Mouse (Mus musculus) frontal cortex, postnatal 36 days (tissue): Measurements from ENCODE around the gene Nfib.

Source experiments
- DNase-seq, 2 experiments: peaks; one replicate each; pipeline ENCODE4 v3.0.0; 2022; ENCODE audit warnings: low spot score in 2 of 2

The Nfib gene

DNA sequence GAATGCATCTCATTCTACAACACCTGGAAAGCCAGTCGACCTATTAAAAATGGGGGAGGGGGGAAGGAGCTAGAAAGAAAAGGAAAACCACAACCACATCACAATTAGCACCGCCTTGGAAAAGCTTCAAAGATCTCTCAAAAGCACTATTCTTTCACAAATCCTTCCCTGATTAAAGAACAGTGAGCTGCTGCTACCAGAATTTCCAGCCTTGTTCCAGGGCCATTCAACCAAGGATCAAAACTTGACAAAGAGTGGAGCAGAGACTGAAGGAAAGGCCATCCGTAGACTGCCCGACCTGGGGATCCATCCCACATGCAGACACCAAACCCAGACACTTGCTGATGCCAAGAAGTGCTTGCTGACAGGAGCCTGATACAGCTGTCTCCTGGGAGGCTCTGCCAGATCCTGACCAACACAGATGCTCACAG, 345.5 kb downstream of the Nfib start:
- no peak for DNase-seq

DNA sequence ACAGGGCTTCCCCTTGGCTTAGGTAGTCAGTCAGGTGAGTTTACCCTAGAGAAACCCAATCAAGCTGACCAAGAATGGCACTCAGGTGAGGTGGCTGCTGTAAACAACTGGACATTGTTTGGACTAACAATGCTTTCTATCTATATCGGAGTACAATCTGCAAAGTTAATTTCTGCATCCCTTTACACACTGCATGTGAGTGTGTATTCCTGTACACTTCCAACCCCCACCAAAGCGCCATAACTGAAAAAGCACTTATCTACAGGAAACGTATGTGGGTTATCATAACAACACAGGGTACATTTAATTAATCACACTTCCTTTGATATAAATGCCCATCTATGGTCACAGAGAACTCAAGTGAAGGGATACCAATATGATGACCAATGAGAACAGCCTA, 346.4 kb downstream of the Nfib start:
- no peak for DNase-seq

DNA sequence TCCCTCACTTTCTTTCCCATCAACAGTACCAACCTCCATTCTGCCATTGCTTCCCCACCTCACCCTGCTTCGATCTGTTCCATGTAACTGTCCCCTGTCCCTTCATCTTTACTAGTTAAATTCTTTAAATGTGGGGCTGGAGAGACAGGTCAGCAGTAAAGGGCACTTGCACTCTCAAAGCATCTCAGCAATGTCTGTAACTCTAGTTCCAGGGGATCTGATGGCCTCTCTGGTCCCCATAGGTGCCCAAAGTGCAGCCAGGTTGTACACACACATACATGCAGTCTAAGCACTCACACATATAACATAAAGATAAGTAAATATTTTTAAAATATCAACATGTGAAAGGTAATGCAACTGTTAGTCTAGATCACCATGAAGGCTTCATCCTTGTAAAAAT, 356.5 kb downstream of the Nfib start:
- DNase-seq: no peak

DNA sequence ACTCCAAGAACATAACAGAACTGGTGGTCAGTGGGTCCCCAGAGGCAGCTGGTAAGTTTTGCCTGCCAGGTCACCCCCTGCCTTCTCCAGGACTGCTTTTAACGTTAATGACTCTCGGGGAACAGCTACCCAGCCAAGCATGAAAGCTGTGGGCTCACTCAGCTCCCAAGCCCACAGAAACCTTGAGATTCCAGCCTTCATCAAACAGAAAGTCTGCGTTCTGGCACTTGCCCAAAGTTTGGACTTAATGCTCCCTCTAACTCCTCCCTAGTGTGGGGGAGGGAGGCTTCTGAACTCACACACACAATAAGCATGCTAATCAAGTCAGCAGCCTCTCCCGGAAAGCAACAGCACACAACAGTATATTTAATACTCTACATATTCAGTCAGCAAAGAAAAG, 360.8 kb downstream of the Nfib start:
- DNase-seq: no peak

DNA sequence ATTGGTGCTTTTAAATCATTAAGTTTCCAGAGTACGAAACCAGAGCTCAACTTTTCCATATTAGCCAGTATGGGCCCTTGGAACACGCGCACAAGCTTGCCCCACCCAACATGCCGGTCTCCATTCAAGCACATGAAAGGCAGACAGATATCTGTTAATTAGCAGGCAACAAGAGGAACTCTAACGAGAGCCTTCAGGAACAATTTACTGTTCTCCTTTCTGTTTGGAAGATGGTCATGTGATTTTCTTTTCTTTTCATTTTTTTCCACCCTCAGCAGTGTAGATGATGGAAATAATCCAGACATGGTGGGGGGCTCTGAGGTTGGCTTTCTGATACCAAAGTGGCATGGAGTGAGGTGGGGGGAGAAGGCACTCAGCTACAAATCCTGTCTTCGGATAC, 361.3 kb downstream of the Nfib start:
- DNase-seq: no peak

DNA sequence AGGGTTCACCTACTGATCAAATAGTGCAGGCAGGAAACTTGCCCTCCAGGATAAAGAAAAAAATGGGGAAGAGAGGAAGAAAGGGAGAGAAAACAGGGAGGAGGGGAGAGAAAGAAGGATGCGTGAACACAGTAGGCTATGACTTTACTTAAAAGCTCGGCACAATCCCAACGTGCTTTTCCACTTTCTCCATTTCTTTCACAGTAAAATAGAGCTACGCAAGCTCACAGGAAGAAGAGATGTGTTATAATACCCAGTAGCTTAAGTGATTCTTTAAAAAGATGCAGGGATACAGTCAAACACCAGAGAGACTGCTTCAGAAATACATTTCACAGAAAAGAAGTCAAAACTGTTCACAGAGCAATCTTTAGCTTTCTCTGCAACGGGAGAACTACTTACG, 366.6 kb downstream of the Nfib start:
- no peak for DNase-seq

DNA sequence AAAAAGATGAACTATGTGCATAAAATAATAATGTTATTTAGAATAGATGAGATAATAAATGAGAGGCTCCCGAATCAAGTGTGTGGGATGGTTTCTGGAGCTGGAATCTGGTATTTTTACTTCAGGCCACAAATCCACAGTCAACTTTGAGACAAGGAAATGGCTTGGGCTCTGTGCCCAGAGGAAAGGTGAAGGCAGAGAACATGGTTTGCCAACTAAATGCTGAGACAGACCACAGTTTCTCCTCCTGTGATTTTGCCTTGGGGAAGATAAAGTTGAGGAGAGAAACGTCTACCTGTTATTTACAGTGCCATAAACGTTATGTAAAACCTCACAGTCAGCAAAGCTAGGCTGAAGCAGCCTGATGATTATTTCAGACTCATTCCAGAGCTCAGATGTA, 367.1 kb downstream of the Nfib start:
- peak in 1 of 2 experiments; percentile 27 for DNase-seq

DNA sequence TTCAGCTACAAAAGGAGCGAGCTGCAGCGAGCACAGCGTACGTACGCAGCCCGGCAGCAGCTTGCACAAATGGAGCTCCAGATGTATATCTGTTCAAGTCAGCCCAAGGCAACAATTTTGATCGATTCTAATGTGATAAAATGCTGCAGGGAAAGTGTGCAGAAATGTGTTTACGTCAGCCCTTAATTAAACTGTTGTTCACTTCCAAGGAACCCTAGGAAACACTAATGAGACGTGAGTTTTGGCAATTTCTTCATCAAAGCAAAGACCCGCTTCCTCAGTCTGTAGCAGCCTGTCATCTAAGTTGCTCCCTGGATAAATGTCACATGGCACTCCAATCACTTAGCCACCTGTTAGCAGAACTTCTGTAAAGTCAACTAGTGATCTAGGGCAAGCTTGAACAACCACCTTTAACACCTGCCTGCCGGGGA, 368.6 kb downstream of the Nfib start:
- DNase-seq: no peak

DNA sequence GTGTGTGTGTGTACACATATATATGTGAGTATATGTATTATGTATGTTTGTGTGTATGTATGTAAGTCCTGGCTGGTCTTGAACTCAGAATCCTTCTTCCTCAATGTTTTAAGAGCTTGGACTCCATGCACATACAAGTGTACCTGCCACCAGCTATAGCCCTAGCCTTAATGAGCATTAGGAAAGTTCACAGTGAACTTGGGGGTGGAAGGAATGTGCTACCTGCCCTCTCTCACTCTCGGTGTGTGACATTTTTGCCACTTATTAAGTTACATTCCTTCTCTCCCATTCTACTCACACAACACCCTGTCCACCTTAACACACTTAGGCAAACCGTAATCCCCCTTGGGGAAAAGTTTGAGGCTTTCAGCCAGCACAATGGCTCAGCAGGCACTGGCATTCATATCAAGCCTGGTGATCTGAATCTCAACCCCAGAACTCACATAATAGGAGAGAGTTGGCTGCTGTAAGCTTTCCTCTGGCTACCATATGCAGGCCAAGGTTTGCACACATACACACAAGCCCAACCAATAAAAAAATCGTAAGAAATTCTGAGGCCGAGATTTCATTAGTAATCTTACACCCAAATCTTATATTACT, 370.2 kb downstream of the Nfib start:
- no peak for DNase-seq

DNA sequence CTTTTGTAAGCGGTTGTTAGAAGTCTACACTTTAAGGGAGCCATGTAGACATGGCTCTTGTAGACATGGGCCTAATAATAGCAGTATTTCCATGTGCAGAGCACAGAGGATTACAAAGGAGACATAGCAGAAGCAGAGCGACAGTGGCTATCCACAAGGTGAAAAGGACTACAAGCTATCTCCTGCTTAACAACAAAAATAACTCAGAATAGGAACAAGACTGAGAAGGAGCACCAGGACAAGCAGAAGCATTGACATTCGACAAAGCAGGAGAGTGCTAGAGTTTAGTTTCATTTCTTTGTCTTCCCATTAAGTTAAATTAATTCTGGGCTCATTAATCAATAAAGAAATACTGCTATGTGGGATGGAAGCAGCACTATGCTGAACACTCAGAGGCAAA, 372.1 kb downstream of the Nfib start:
- no peak for DNase-seq

DNA sequence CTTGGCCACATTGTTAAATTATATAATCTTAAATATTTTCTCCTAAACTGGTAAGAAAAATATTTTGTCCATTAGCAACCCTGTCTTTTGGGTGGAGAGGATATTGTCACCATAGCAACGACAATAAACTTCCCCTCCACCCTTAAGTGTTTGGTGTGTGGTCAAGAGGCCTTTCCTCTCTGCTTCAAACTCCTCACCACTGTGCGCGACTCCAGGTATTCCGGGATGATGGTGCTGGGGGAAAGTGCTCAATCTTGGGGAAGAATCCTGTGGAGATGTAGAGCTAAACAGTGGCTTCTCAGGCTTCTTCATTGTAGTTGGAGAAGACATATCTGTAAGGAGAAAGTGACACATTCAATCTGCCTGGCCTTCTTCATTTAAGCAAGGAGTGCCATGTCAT, 375.5 kb downstream of the Nfib start:
- no peak for DNase-seq

DNA sequence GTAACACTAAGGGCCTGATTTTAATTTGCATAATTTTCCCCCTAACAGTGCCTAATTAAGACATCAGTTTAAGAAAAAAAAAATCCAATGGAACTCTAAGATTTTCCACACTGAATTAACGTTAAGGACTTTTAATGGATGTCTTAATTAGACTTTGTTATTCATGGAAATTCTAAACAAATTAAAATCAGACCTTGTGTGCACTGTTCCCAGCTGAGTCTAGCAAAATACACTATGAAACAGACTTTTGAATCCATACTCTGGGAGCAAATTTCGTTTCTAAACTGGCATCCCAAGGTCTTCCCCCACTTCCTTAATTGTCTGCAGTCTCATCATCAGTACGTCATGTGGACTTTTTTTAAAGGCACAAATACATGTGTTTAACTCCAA, 379.4 kb downstream of the Nfib start:
- DNase-seq: no peak

DNA sequence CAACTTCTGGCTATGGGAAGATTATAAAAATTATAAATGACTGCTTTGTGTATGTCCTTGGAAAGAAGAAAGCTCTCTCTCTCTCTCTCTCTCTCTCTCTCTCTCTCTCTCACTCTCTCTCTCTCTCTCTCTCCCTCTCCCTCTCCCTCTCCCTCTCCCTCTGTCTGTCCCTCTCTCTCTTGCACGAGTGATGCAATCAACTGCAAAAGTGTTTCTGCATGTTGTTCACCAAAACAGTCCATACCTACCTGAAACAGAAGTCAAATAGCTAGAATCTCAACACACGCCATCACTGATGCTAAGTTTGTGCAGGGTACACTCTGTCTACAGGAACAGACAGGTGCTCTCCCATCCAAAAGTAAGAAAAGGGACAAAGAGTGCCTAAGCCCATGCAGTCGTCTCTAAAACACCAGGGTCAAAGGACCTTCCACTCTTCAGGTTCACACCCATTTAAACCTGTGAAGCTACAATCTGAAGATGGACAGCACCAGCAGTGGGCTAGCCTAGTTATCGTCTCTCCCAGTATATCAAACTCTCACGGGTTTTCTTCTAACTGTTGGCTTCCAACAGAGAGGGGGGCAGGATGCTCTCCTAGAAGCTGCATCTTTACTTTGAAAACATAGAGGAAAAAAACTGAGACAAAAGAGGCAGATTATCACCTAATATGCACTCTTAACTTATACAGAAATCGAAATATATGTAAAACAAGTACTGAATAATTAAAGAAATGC, 380.0 kb downstream of the Nfib start:
- DNase-seq: no peak

DNA sequence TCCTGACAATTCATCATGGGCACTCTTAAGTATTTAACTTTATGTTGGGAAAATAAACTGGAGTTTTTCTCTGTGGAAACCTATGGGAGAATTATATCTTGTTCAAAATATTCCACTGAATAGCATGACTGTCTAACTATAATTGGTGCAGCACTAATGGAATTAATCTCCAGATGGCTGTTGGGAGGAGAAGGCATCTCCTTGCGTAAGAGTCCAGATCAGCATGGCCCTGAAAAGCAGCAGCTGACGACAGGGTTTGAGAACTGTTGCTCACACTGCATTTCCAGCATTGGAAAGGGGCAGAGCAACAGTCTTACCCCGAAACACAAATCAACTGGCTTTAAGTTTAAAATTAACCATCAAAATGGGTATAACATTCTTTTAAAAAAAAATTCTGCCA, 380.6 kb downstream of the Nfib start:
- DNase-seq: no peak

DNA sequence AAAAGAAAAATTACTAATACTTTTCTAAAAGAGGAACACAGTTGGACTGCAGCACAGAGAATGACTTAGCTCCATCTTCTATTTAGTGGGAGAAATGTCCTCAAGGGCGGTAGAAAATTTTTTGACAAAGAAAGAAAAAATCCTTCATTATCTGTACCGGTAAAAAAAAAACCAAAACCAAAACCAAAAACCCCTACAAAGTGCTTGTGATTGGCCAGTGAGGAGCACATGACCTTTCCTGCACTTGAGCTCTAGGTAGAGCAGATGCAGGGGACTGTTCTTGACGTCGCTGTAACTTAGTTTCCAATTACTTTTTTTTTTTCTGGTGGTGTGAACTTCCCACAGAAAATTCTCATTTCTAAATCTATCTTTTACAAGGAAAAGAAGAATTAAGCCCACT, 384.5 kb downstream of the Nfib start:
- no peak for DNase-seq

DNA sequence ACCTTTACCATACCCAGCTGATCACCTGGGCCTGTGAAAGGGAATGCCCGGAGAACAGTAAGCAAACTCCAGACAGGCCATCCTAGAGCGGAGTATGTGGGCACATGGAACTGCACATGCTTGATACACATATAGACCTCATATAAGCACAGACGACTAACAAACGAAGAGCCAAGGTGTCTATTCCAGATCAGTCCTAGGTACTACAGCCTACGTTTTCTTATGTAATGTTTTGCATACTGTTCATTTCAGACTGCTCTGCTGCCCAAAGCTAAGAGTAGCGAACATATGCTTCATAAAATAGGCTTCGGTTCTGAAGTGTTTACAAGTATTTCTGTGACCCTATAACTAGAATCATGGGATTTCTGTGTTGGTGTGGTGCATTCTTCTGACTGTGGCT, 386.2 kb downstream of the Nfib start:
- DNase-seq: no peak

DNA sequence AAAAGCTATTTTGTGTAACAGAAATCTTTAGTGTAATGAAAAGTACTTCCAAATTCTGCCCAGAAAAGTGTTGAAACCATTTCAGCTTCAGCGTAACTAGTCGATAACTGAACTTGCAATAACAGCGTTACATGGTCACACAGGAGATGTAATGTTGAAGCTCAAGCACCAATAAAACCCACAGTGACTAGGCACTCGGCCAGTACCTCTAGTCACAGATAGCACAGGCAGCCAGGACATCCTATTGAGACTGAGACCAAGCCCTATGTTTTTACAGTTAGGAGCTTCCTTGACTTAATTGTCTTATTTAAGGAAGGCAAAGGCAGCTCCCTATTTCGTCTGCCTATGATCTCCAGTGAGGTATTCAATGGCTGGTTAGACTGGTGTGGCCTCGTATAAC, 389.4 kb downstream of the Nfib start:
- no peak for DNase-seq

DNA sequence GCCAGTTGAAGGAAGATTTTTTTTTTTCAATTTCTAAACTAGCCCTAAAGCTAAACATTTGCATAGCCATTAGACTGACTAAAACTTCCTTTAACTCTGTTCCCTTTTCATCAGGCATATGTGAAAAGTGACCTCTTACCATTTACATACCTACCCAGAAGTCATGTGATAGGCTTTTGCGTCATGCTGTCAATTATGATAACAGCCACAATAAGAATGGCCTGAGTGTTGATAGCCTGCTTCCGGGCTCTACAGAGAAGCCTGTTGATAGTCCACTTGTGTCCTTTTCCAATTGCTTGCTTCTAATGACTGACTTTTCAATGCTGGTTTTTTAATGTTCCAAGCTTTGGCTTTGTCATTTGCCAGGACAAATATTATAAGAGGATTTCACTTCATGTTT, 389.8 kb downstream of the Nfib start:
- no peak for DNase-seq

DNA sequence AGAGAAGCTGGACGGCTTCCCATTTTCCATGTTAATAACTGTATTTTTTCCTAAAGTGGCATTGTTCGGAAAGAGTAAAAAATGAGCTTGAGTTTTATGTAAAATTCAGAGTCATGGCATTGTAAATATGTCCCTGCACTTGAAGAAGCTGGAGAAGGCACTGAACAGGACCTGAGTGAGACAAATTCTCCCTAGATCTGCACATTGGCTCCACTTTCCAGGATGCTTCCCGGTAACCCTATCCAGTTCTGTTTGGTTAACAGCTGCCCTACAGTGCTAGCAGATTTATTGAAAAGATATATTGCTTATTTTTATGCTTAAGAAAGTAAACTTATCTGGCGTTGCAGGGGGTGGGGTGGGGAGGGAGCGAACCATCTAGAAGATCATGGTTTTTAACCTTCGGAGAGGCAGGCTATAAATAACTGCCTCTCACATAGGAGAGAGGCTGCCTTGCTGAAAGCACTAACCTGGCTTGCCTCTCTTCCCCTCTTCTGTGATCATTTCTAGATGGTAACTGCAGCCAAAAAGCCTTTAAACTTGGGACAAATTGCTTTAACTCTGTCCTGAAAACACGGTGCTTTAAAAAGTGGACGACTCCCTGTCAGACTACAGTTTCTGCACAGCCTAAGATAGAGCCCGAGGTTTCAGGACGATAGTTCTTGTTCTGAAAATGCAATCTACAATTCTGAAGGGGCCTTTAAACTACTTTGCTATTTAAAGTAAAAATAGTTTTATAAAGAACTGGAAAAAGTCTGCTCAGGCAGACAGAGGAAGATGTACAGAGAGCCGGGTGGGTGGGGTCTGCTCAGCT, 394.4 kb downstream of the Nfib start:
- no peak for DNase-seq

DNA sequence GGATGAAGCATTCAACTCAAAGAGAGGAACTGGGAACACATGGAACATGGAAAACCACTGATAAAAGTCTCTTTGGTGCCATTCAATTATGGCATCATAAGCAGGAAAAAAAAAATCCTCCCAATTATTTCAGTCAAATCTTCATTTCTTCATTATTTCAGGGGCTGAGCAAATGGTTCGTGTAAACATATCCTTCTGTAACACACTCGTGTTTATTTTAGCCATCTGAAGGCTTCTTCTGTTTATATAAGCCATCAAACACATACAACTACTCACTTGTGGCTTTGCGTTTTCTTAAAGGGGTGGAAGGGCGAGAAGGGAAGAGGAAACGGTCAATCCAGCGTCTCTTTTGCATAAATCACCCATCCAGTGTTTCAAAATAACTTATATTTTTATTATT, 399.5 kb downstream of the Nfib start:
- DNase-seq: no peak

DNA sequence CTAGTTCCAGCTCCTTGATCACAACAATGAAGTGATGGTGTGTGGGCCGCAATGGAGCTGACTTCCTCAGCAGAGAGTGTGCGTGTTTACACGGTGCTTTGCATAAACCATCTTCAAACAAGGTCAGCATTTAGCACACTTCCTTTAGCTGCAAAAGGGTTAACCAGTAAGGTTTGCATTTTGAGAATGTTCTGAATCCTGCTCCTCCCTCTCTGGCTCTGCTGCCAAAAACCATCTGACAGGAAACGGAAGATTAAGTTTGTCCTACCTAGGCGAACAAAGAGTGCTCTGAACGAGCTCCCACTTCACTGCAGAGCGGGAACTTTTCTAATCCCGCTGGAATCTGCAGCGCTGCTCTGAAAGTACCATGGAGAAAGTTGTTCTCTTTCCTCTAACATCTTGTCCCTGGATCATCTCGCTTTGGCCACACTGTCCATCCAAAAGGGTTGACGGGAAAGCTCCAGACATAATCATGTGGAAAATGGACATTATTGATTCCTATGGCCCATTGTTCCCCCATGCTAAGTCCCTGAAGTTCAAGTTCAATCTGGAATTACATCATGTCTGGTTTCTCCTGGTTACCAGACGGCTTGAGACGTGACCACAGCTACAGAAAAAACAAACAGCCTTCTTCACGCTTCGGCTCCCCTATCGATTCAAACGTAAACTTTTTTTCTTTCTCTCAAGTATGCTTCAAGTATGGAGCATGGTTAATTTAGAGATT, 401.2 kb downstream of the Nfib start:
- DNase-seq: peak in 1 of 2 experiments; percentile 21

DNA sequence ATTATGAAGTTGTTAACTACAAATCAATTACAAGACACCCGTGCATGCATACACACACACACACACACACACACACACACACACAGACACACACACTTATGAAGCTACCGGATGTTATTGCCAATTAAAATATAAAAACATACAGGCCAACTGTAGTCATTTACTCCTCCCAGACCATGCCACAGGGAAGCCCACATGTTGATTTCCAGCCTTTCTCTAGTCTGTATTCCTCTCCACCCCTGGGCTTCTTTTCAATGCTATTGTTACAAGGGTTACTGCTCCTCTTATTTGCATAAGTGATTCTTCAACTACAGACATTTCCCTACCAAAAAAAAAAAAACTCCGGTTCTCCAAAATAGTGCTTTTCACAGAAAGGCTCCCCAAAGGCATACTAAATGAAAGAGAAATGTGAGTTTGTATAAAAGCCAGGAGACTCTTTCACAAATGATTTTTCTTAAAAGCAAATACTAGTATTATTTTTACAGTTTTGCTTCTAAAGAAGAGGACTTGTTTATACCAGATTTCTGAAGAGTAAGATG, 402.1 kb downstream of the Nfib start:
- no peak for DNase-seq
